Mouse (Mus musculus): Measurements from ENCODE around the gene A730049H05Rik. TPM values are rescaled to one million over a fixed set of nuclear protein-coding genes. Genes with fewer than 3 reads are reported as not detected.

A730049H05Rik gene
- polyA plus RNA-seq, 1 experiment from 2014 or later, result 1.2 TPM

- no peak overlapping the region for H3K4me2 ChIP-seq (replicated peaks; ENCODE audit: low read depth, low read length)
- no peaks in the 10 kb centered on the region for H3K27me3 ChIP-seq (ENCODE audit: control insufficient read depth, insufficient read depth, low read length)
- no peak overlapping the region for H3K4me3 ChIP-seq (ENCODE audit: low read length)
- H3K9me3 ChIP-seq (ENCODE audit: control insufficient read depth, low read length), result no peaks in the 10 kb centered on the region
- no peaks in the 10 kb centered on the region for H3K4me1 ChIP-seq (ENCODE audit: control insufficient read depth, insufficient read depth, low read length)
- H3K9ac ChIP-seq (ENCODE audit: low read depth, low read length), result no peak overlapping the region
- peaks cover 64% of the 10 kb centered on the region for H3K36me3 ChIP-seq (ENCODE audit: control insufficient read depth, insufficient read depth, low read length)
- H3K27ac ChIP-seq (ENCODE audit: low read depth, low read length), result no peak overlapping the region
- WGBS, result 84% methylated on average over 2 of the region's 2 CpGs
- no peak for ATAC-seq (ENCODE audit: low FRiP score, low TSS enrichment)
Measured at GRCm38 (mm10) chr6:92801462-92801861, 14.8 kb upstream of the A730049H05Rik start.

- ATAC-seq (ENCODE audit: low FRiP score, low TSS enrichment), result no peak
- 94% methylated on average over 11 of the region's 11 CpGs for WGBS
- Histone ChIP-seq H3K27me3 (ENCODE audit: control insufficient read depth, insufficient read depth, low read length) (no peaks in the 10 kb centered on the region), H3K9ac (ENCODE audit: low read depth, low read length) (no peak overlapping the region), H3K4me3 (ENCODE audit: low read length) (no peak overlapping the region), H3K4me1 (ENCODE audit: control insufficient read depth, insufficient read depth, low read length) (no peaks in the 10 kb centered on the region), H3K9me3 (ENCODE audit: control insufficient read depth, low read length) (no peaks in the 10 kb centered on the region), H3K4me2 (replicated peaks; ENCODE audit: low read depth, low read length) (no peak overlapping the region), H3K36me3 (ENCODE audit: control insufficient read depth, insufficient read depth, low read length) (peaks cover 65% of the 10 kb centered on the region), H3K27ac (ENCODE audit: low read depth, low read length) (no peak overlapping the region)
Measured at GRCm38 (mm10) chr6:92802421-92802820, 13.9 kb upstream of the A730049H05Rik start.

- 75% methylated on average over 6 of the region's 6 CpGs for WGBS
- H3K9me3 ChIP-seq (ENCODE audit: control insufficient read depth, low read length), result no peaks in the 10 kb centered on the region
- H3K27me3 ChIP-seq (ENCODE audit: control insufficient read depth, insufficient read depth, low read length), result no peaks in the 10 kb centered on the region
- H3K9ac ChIP-seq (ENCODE audit: low read depth, low read length), result no peak overlapping the region
- peaks cover 57% of the 10 kb centered on the region for H3K36me3 ChIP-seq (ENCODE audit: control insufficient read depth, insufficient read depth, low read length)
- H3K4me2 ChIP-seq (replicated peaks; ENCODE audit: low read depth, low read length), result no peak overlapping the region
- no peak overlapping the region for H3K27ac ChIP-seq (ENCODE audit: low read depth, low read length)
- H3K4me1 ChIP-seq (ENCODE audit: control insufficient read depth, insufficient read depth, low read length), result no peaks in the 10 kb centered on the region
- ATAC-seq (ENCODE audit: low FRiP score, low TSS enrichment), result no peak
- H3K4me3 ChIP-seq (ENCODE audit: low read length), result no peak overlapping the region
Measured at GRCm38 (mm10) chr6:92803213-92803612, 13.1 kb upstream of the A730049H05Rik start.

- 91% methylated on average over 3 of the region's 3 CpGs for WGBS
- H3K27ac ChIP-seq (ENCODE audit: low read depth, low read length), result no peak overlapping the region
- peaks cover 55% of the 10 kb centered on the region for H3K36me3 ChIP-seq (ENCODE audit: control insufficient read depth, insufficient read depth, low read length)
- H3K9ac ChIP-seq (ENCODE audit: low read depth, low read length), result no peak overlapping the region
- no peak overlapping the region for H3K4me2 ChIP-seq (replicated peaks; ENCODE audit: low read depth, low read length)
- no peak overlapping the region for H3K4me3 ChIP-seq (ENCODE audit: low read length)
- no peak for ATAC-seq (ENCODE audit: low FRiP score, low TSS enrichment)
- H3K9me3 ChIP-seq (ENCODE audit: control insufficient read depth, low read length), result no peaks in the 10 kb centered on the region
- no peaks in the 10 kb centered on the region for H3K4me1 ChIP-seq (ENCODE audit: control insufficient read depth, insufficient read depth, low read length)
- H3K27me3 ChIP-seq (ENCODE audit: control insufficient read depth, insufficient read depth, low read length), result no peaks in the 10 kb centered on the region
Measured at GRCm38 (mm10) chr6:92804254-92804971, 11.9 kb upstream of the A730049H05Rik start.

GRCm38 (mm10) chr6:92809818-92810217, 6.5 kb upstream of the A730049H05Rik start:
- no peak for ATAC-seq (ENCODE audit: low FRiP score, low TSS enrichment)
- Histone ChIP-seq H3K4me1 (ENCODE audit: control insufficient read depth, insufficient read depth, low read length) (no peaks in the 10 kb centered on the region), H3K27me3 (ENCODE audit: control insufficient read depth, insufficient read depth, low read length) (no peaks in the 10 kb centered on the region), H3K36me3 (ENCODE audit: control insufficient read depth, insufficient read depth, low read length) (peaks cover 54% of the 10 kb centered on the region), H3K27ac (ENCODE audit: low read depth, low read length) (no peak overlapping the region), H3K9me3 (ENCODE audit: control insufficient read depth, low read length) (no peaks in the 10 kb centered on the region), H3K4me3 (ENCODE audit: low read length) (no peak overlapping the region), H3K9ac (ENCODE audit: low read depth, low read length) (no peak overlapping the region), H3K4me2 (replicated peaks; ENCODE audit: low read depth, low read length) (no peak overlapping the region)
- WGBS, result 88% methylated on average over 3 of the region's 3 CpGs

GRCm38 (mm10) chr6:92810628-92811027, 5.7 kb upstream of the A730049H05Rik start:
- ATAC-seq (ENCODE audit: low FRiP score, low TSS enrichment), result no peak
- Histone ChIP-seq H3K9ac (ENCODE audit: low read depth, low read length) (no peak overlapping the region), H3K27ac (ENCODE audit: low read depth, low read length) (no peak overlapping the region), H3K36me3 (ENCODE audit: control insufficient read depth, insufficient read depth, low read length) (peaks cover 53% of the 10 kb centered on the region), H3K9me3 (ENCODE audit: control insufficient read depth, low read length) (no peaks in the 10 kb centered on the region), H3K4me3 (ENCODE audit: low read length) (no peak overlapping the region), H3K4me1 (ENCODE audit: control insufficient read depth, insufficient read depth, low read length) (no peaks in the 10 kb centered on the region), H3K27me3 (ENCODE audit: control insufficient read depth, insufficient read depth, low read length) (no peaks in the 10 kb centered on the region), H3K4me2 (replicated peaks; ENCODE audit: low read depth, low read length) (no peak overlapping the region)
- 86% methylated on average over 2 of the region's 2 CpGs for WGBS

GRCm38 (mm10) chr6:92811566-92811965, 4.7 kb upstream of the A730049H05Rik start:
- no peak overlapping the region for H3K9ac ChIP-seq (ENCODE audit: low read depth, low read length)
- no peak overlapping the region for H3K27ac ChIP-seq (ENCODE audit: low read depth, low read length)
- H3K4me1 ChIP-seq (ENCODE audit: control insufficient read depth, insufficient read depth, low read length), result no peaks in the 10 kb centered on the region
- no peak overlapping the region for H3K4me2 ChIP-seq (replicated peaks; ENCODE audit: low read depth, low read length)
- no peak overlapping the region for H3K4me3 ChIP-seq (ENCODE audit: low read length)
- H3K36me3 ChIP-seq (ENCODE audit: control insufficient read depth, insufficient read depth, low read length), result peaks cover 48% of the 10 kb centered on the region
- no peaks in the 10 kb centered on the region for H3K27me3 ChIP-seq (ENCODE audit: control insufficient read depth, insufficient read depth, low read length)
- no peaks in the 10 kb centered on the region for H3K9me3 ChIP-seq (ENCODE audit: control insufficient read depth, low read length)
- ATAC-seq (ENCODE audit: low FRiP score, low TSS enrichment), result no peak

- no peaks in the 10 kb centered on the region for H3K27me3 ChIP-seq (ENCODE audit: control insufficient read depth, insufficient read depth, low read length)
- ATAC-seq (ENCODE audit: low FRiP score, low TSS enrichment), result no peak
- no peak overlapping the region for H3K4me2 ChIP-seq (replicated peaks; ENCODE audit: low read depth, low read length)
- no peak overlapping the region for H3K9ac ChIP-seq (ENCODE audit: low read depth, low read length)
- H3K27ac ChIP-seq (ENCODE audit: low read depth, low read length), result no peak overlapping the region
- WGBS, result 54% methylated on average over 2 of the region's 2 CpGs
- peaks cover 41% of the 10 kb centered on the region for H3K36me3 ChIP-seq (ENCODE audit: control insufficient read depth, insufficient read depth, low read length)
- H3K4me3 ChIP-seq (ENCODE audit: low read length), result no peak overlapping the region
- no peaks in the 10 kb centered on the region for H3K4me1 ChIP-seq (ENCODE audit: control insufficient read depth, insufficient read depth, low read length)
- no peaks in the 10 kb centered on the region for H3K9me3 ChIP-seq (ENCODE audit: control insufficient read depth, low read length)
Measured at GRCm38 (mm10) chr6:92812702-92813370, 3.4 kb upstream of the A730049H05Rik start.

GRCm38 (mm10) chr6:92817661-92818060, 1.4 kb downstream of the A730049H05Rik start:
- 69% methylated on average over 8 of the region's 8 CpGs for WGBS
- H3K27ac ChIP-seq (ENCODE audit: low read depth, low read length), result no peak overlapping the region
- ATAC-seq (ENCODE audit: low FRiP score, low TSS enrichment), result no peak
- no peak overlapping the region for H3K9ac ChIP-seq (ENCODE audit: low read depth, low read length)
- no peaks in the 10 kb centered on the region for H3K27me3 ChIP-seq (ENCODE audit: control insufficient read depth, insufficient read depth, low read length)
- peaks cover 37% of the 10 kb centered on the region for H3K36me3 ChIP-seq (ENCODE audit: control insufficient read depth, insufficient read depth, low read length)
- H3K4me1 ChIP-seq (ENCODE audit: control insufficient read depth, insufficient read depth, low read length), result no peaks in the 10 kb centered on the region
- H3K4me3 ChIP-seq (ENCODE audit: low read length), result no peak overlapping the region
- no peaks in the 10 kb centered on the region for H3K9me3 ChIP-seq (ENCODE audit: control insufficient read depth, low read length)
- H3K4me2 ChIP-seq (replicated peaks; ENCODE audit: low read depth, low read length), result no peak overlapping the region
